Mouse (Mus musculus): Measurements from ENCODE around the gene Cacnb4. TPM values are rescaled to one million over a fixed set of nuclear protein-coding genes. Genes with fewer than 3 reads are reported as not detected.

The Cacnb4 gene
- total and polyA plus RNA-seq, 2 experiments from 2014 or later = 13.3 to 13.7 TPM

- H3K27me3 ChIP-seq (ENCODE audit: insufficient read depth, low read length) = no peaks in the 10 kb centered on the region
- H3K4me2 ChIP-seq (ENCODE audit: low read depth) = no peak overlapping the region
- no peaks in the 10 kb centered on the region for H3K4me1 ChIP-seq (ENCODE audit: insufficient read depth)
- 77% methylated on average over 10 of the region's 10 CpGs for WGBS
- H3K27ac ChIP-seq (ENCODE audit: low read depth, low read length) = no peak overlapping the region
- TF ChIP-seq CTCF (IDR thresholded peaks at IDR 0.05; ENCODE audit: low read depth) = no peak
- no peak overlapping the region for H3K9ac ChIP-seq
- DNase-seq (no peak), ATAC-seq (peak; percentile 90)
- H3K36me3 ChIP-seq (ENCODE audit: insufficient read depth) = no peaks in the 10 kb centered on the region
- no peaks in the 10 kb centered on the region for H3K9me3 ChIP-seq (ENCODE audit: low read length)
- no peak overlapping the region for H3K4me3 ChIP-seq (ENCODE audit: low read depth, low read length)
Measured at GRCm38 (mm10) chr2:52378848-52379261, 297.8 kb downstream of the Cacnb4 start.

- H3K9me3 ChIP-seq (ENCODE audit: low read length) = no peaks in the 10 kb centered on the region
- H3K27me3 ChIP-seq (ENCODE audit: insufficient read depth, low read length) = no peaks in the 10 kb centered on the region
- H3K9ac ChIP-seq = no peak within 1 kb of the TSS
- no peaks in the 10 kb centered on the region for H3K36me3 ChIP-seq (ENCODE audit: insufficient read depth)
- H3K4me1 ChIP-seq (ENCODE audit: insufficient read depth) = no peaks in the 10 kb centered on the region
- H3K4me2 ChIP-seq (ENCODE audit: low read depth) = no peak within 1 kb of the TSS
- ATAC-seq (peak; percentile 84), DNase-seq (no peak)
- TF ChIP-seq CTCF (IDR thresholded peaks at IDR 0.05; ENCODE audit: low read depth) = no peak
- H3K4me3 ChIP-seq (ENCODE audit: low read depth, low read length) = no peak within 1 kb of the TSS
- H3K27ac ChIP-seq (ENCODE audit: low read depth, low read length) = no peak within 1 kb of the TSS
- 57% methylated on average over 7 of the region's 7 CpGs for WGBS
Measured at GRCm38 (mm10) chr2:52378448-52378804, 298.2 kb downstream of the Cacnb4 start, which contains the start of gene Neb. Gene Neb (minus strand): TSS chr2:52378474.

Other genes with a start within 250 kb of the Cacnb4 start
- 34.0 and 40.3 TPM in 2 replicates for gene Stam2, start 65.5 kb upstream of the Cacnb4 start, total RNA-seq (2014; rRNA removed)
- gene Stam2, start 65.5 kb upstream of the Cacnb4 start, polyA plus RNA-seq (2015; fragmentation: Nextera tagmentation; extraction: Ambion mirVana) = 23.3 and 30.6 TPM in 2 replicates
- 38.4 and 41.8 TPM in 2 replicates for gene Fmnl2, start 181.0 kb upstream of the Cacnb4 start, total RNA-seq (2014; rRNA removed)
- 7.6 and 9.1 TPM in 2 replicates for gene Fmnl2, start 181.0 kb upstream of the Cacnb4 start, polyA plus RNA-seq (2015; fragmentation: Nextera tagmentation; extraction: Ambion mirVana)

All from forebrain, postnatal 0 days (tissue).